In genomic region chr6:144944435-144945365, GRCm38 (mm10) we compare ENCODE assay signal across 13 mouse cellular contexts.
DNase-seq lines count a peak whose midpoint lies in the region; ATAC-seq and TF ChIP-seq lines count a peak whose summit lies in the region.
"Had no signal": no experiment of that assay in that cellular context is flagged by ENCODE, and none has a peak within 500 bp of the region (broad histone marks: within the 10 kb centered on the region; RNA-seq: fewer than 3 reads in every experiment).

No protein-coding gene starts in this region.

- TF ChIP-seq CTCF in lung, embryonic 14.5 days (IDR thresholded peaks at IDR 0.05; ENCODE audit: low read depth) = no peak

- no peaks in the 10 kb centered on the region for H3K27me3 ChIP-seq in lung, embryonic 14.5 days (ENCODE audit: insufficient read depth, low read length)
- H3K27me3 ChIP-seq in hindbrain, embryonic 10.5 days (ENCODE audit: insufficient read depth, poor library complexity, severe bottlenecking) = no peaks in the 10 kb centered on the region
- H3K27me3 ChIP-seq in midbrain, embryonic 10.5 days (ENCODE audit: low read depth, poor library complexity, severe bottlenecking) = no peaks in the 10 kb centered on the region
- H3K27me3 ChIP-seq: stomach, embryonic 15.5 days had no signal

- no peak overlapping the region for H3K9ac ChIP-seq in lung, embryonic 14.5 days
- H3K9ac ChIP-seq: stomach, embryonic 15.5 days had no signal

- ATAC-seq in lung, embryonic 14.5 days (ENCODE audit: insufficient read depth) = peak; percentile 65

- H3K27ac ChIP-seq in lung, embryonic 14.5 days (ENCODE audit: low read depth) = 0 out of 2 replicates have a peak overlapping the region, but pooled peaks have one; percentile 25
- peak overlapping the region; percentile 72 for H3K27ac ChIP-seq in hindbrain, embryonic 10.5 days
- H3K27ac ChIP-seq in midbrain, embryonic 10.5 days (replicated peaks) = peak overlapping the region; percentile 29
- H3K27ac ChIP-seq: stomach, embryonic 15.5 days had no signal

- no peaks in the 10 kb centered on the region for H3K36me3 ChIP-seq in lung, embryonic 14.5 days (ENCODE audit: insufficient read depth)
- no peaks in the 10 kb centered on the region for H3K36me3 ChIP-seq in hindbrain, embryonic 10.5 days
- no peaks in the 10 kb centered on the region for H3K36me3 ChIP-seq in midbrain, embryonic 10.5 days
- H3K36me3 ChIP-seq: stomach, embryonic 15.5 days had no signal

- DNase-seq in lung, embryonic 14.5 days = peak; percentile 38
- DNase-seq in lung, postnatal 10 days = no peak
- DNase-seq in hindbrain, embryonic 10.5 days (ENCODE audit: low spot score) = peak; percentile 63
- peak; percentile 60 for DNase-seq in midbrain, embryonic 10.5 days (ENCODE audit: low spot score)
- no peak for DNase-seq in layer of hippocampus, postnatal 14 days (ENCODE audit: low spot score in 2 of 2)
- no peak for DNase-seq in urinary bladder, postnatal 25 days (ENCODE audit: low spot score)
- no peak for DNase-seq in gastrocnemius, postnatal 14 days
- DNase-seq in heart, adult 9 months (ENCODE audit: low spot score in 2 of 2) = no peak
- DNase-seq: cerebellum, adult 18-20 months; gastrocnemius, postnatal 10 days; kidney, adult 18-20 months; lung, adult 2 months had no signal

- no peaks in the 10 kb centered on the region for H3K9me3 ChIP-seq in lung, embryonic 14.5 days (ENCODE audit: low read depth, low read length)
- H3K9me3 ChIP-seq in hindbrain, embryonic 10.5 days = no peaks in the 10 kb centered on the region
- H3K9me3 ChIP-seq in midbrain, embryonic 10.5 days (replicated peaks) = no peaks in the 10 kb centered on the region
- H3K9me3 ChIP-seq: stomach, embryonic 15.5 days had no signal

- H3K4me3 ChIP-seq in lung, embryonic 14.5 days (ENCODE audit: low read depth, low read length) = no peak overlapping the region
- no peak overlapping the region for H3K4me3 ChIP-seq in hindbrain, embryonic 10.5 days
- H3K4me3 ChIP-seq in midbrain, embryonic 10.5 days = no peak overlapping the region
- H3K4me3 ChIP-seq: stomach, embryonic 15.5 days had no signal

- WGBS in lung, embryonic 14.5 days = 57% methylated on average over 10 of the region's 10 CpGs
- WGBS in hindbrain, embryonic 10.5 days = 44% methylated on average over 10 of the region's 10 CpGs
- 54% methylated on average over 10 of the region's 10 CpGs for WGBS in midbrain, embryonic 10.5 days

- no peak overlapping the region for H3K4me2 ChIP-seq in lung, embryonic 14.5 days
- H3K4me2 ChIP-seq: stomach, embryonic 15.5 days had no signal

- intact Hi-C loops in gastrocnemius, postnatal 14 days (cut with DNase I; ENCODE audit: low total_unique reads) = no loop called here

- H3K4me1 ChIP-seq in lung, embryonic 14.5 days (ENCODE audit: insufficient read depth) = no peaks in the 10 kb centered on the region
- peaks cover 24% of the 10 kb centered on the region for H3K4me1 ChIP-seq in hindbrain, embryonic 10.5 days (replicated peaks)
- peaks cover 26% of the 10 kb centered on the region for H3K4me1 ChIP-seq in midbrain, embryonic 10.5 days
- H3K4me1 ChIP-seq: stomach, embryonic 15.5 days had no signal

Comparison
In these comparisons a context has a peak if more than half of its experiments do, and no peak if none do; other contexts are left out.
1. DNase-seq: peak in lung, embryonic 14.5 days (single experiment), hindbrain, embryonic 10.5 days (single experiment) and midbrain, embryonic 10.5 days (single experiment); none in lung, postnatal 10 days (single experiment), layer of hippocampus, postnatal 14 days (0 of 2), urinary bladder, postnatal 25 days (single experiment), gastrocnemius, postnatal 14 days (single experiment) and heart, adult 9 months (0 of 2).
2. Peak in every context shown above with its lines, with median percentiles within 50 percentile points of each other: H3K27ac ChIP-seq.